Mouse (Mus musculus): ENCODE results near the gene Mrps26. TPM values are rescaled to one million over a fixed set of nuclear protein-coding genes. Genes with fewer than 3 reads are reported as not detected.
"Not testable (repeated sequence)": the region's sequence is repeated elsewhere in the genome, so short reads cannot be mapped to it uniquely, and the experiment has no call there.

Gene Mrps26
- polyA plus RNA-seq, 1 experiment: 95.9 TPM

DNA sequence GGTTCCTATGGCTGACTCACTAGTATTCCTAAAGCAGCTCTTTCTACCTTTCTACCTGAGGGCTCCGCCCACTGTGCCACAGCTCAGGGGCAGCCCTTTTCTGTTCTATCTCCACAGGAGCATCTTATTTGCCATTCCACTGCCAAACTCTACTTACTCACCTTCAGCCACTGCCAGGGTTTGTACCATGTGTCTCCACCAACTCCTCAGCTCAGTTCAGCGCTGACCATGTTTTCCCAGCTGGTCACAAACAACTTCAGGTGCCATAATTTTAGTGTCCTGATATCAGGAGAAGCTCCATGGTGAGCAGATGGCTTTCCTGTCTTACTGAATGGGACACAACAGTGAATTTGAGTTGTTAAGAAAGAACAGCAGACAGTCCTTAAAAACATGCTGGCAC, 6.1 kb upstream of the Mrps26 start:
- H3K27me3 ChIP-seq (ENCODE audit: control insufficient read depth, insufficient read depth, low read length): no peaks in the 10 kb centered on the region
- no peak for TF ChIP-seq POLR2A (IDR thresholded peaks at IDR 0.05; ENCODE audit: borderline replicate concordance, insufficient read depth, low read length)
- TF ChIP-seq CTCF (IDR thresholded peaks at IDR 0.05; ENCODE audit: borderline replicate concordance, insufficient read depth, low read depth, low read length): no peak
- no peak overlapping the region for H3K27ac ChIP-seq (ENCODE audit: insufficient read depth, low read length)
- WGBS: 92% methylated on average over 2 of the region's 2 CpGs
- H3K4me1 ChIP-seq (ENCODE audit: control insufficient read depth, insufficient read depth, low read length): no peaks in the 10 kb centered on the region
- no peak overlapping the region for H3K4me3 ChIP-seq (replicated peaks; ENCODE audit: insufficient read depth, low read depth, low read length)
- peak; percentile 22 to 72 for DNase-seq

DNA sequence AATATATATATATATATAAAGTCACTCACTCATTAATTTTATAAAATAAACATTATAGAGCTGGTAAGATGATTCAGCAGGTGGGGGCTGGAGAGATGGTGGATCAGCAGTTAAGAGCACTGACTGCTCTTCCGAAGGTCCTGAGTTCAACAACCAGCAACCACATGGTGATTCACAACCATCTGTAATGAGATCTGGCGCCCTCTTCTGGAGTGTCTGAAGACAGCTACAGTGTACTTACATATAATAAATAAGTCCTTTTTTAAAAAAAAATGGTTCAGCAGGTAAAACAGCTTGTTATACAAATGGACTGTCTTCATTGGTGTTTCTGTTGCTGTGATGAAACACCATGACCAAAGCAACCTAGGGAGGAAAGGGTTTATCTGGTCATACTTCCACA, 5.5 kb upstream of the Mrps26 start:
- DNase-seq: no peak
- Histone ChIP-seq H3K27ac (ENCODE audit: insufficient read depth, low read length) (no peak overlapping the region), H3K4me3 (replicated peaks; ENCODE audit: insufficient read depth, low read depth, low read length) (no peak overlapping the region), H3K27me3 (ENCODE audit: control insufficient read depth, insufficient read depth, low read length) (no peaks in the 10 kb centered on the region), H3K4me1 (ENCODE audit: control insufficient read depth, insufficient read depth, low read length) (no peaks in the 10 kb centered on the region)
- WGBS: 65% methylated on average over 2 of the region's 2 CpGs
- TF ChIP-seq CTCF (IDR thresholded peaks at IDR 0.05; ENCODE audit: borderline replicate concordance, insufficient read depth, low read depth, low read length) (no peak), POLR2A (IDR thresholded peaks at IDR 0.05; ENCODE audit: borderline replicate concordance, insufficient read depth, low read length) (no peak)

DNA sequence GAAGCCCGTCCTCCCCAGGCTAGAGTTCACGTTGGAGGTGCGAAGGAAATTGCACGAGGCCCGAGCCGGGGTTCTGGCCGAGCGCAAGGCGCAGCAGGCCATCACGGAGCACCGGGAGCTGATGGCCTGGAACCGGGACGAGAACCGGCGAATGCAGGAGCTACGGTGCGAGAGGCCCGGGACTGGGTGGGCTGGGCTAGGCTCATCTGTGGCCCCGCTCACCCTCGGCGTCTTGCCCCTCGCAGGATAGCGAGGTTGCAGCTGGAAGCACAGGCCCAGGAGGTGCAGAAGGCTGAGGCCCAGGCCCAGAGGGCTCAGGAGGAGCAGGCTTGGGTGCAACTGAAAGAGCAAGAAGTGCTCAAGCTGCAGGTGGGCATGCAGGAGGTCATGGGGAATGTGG, 521 bp downstream of the Mrps26 start:
- TF ChIP-seq POLR2A (IDR thresholded peaks at IDR 0.05; ENCODE audit: borderline replicate concordance, insufficient read depth, low read length): no peak
- TF ChIP-seq CTCF (IDR thresholded peaks at IDR 0.05; ENCODE audit: borderline replicate concordance, insufficient read depth, low read depth, low read length): no peak
- H3K27me3 ChIP-seq (ENCODE audit: control insufficient read depth, insufficient read depth, low read length): no peaks in the 10 kb centered on the region
- H3K4me3 ChIP-seq (replicated peaks; ENCODE audit: insufficient read depth, low read depth, low read length): peak overlapping the region; percentile 79
- no peak for DNase-seq
- H3K27ac ChIP-seq (ENCODE audit: insufficient read depth, low read length): peak overlapping the region; percentile 49
- WGBS: under 1% methylated on average over 23 of the region's 23 CpGs
- peaks cover 7% of the 10 kb centered on the region for H3K4me1 ChIP-seq (ENCODE audit: control insufficient read depth, insufficient read depth, low read length)

DNA sequence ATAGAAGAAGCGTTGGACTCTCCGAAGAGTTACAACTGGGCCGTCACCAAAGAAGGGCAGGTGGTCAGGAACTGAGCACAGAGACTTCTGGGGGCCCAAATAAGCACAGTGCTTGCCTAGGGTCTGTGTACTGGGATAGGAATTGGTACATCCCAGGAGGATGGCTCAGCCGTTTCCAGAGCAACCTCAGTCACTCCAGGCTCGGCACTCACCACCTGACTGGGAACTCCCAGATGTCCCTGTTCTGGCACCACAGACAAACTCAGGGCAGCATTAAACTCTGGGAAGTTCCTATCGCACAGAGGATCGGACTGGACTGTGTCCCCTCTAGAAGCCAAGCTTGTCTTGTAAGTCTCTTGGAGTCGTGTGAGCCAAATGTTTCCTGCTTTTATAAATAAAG, 1.4 kb downstream of the Mrps26 start:
- 50% methylated on average over 8 of the region's 8 CpGs for WGBS
- H3K27ac ChIP-seq (ENCODE audit: insufficient read depth, low read length): no peak overlapping the region
- H3K4me3 ChIP-seq (replicated peaks; ENCODE audit: insufficient read depth, low read depth, low read length): peak overlapping the region; percentile 79
- TF ChIP-seq CTCF (IDR thresholded peaks at IDR 0.05; ENCODE audit: borderline replicate concordance, insufficient read depth, low read depth, low read length) (no peak), POLR2A (IDR thresholded peaks at IDR 0.05; ENCODE audit: borderline replicate concordance, insufficient read depth, low read length) (no peak)
- no peaks in the 10 kb centered on the region for H3K27me3 ChIP-seq (ENCODE audit: control insufficient read depth, insufficient read depth, low read length)
- DNase-seq: no peak
- H3K4me1 ChIP-seq (ENCODE audit: control insufficient read depth, insufficient read depth, low read length): peaks cover 7% of the 10 kb centered on the region

DNA sequence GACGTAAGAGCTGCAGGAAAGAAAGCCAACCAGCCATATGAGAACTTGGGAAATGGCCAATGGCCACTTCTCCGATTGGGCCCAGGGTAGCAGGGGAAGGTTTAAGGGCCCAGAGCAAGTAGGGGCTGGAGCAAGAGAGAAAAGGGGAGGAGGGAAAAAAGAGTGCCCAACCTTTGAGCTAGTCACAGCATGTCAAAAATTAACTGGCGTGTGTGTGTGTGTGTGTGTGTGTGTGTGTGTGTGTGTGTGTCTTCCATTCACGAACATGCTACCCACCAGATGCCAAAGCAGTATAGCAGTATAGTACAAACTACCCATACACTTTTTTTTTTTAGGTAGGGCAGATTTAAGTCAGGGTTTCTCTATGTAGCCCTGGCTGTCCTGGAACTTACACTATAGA, 5.4 kb downstream of the Mrps26 start:
- Histone ChIP-seq H3K4me1 (ENCODE audit: control insufficient read depth, insufficient read depth, low read length) (peaks cover 7% of the 10 kb centered on the region), H3K27ac (ENCODE audit: insufficient read depth, low read length) (no peak overlapping the region), H3K27me3 (ENCODE audit: control insufficient read depth, insufficient read depth, low read length) (no peaks in the 10 kb centered on the region), H3K4me3 (replicated peaks; ENCODE audit: insufficient read depth, low read depth, low read length) (no peak overlapping the region)
- DNase-seq: no peak
- 24% methylated on average over 4 of the region's 4 CpGs for WGBS
- no peak for TF ChIP-seq CTCF (IDR thresholded peaks at IDR 0.05; ENCODE audit: borderline replicate concordance, insufficient read depth, low read depth, low read length)
- no peak for TF ChIP-seq POLR2A (IDR thresholded peaks at IDR 0.05; ENCODE audit: borderline replicate concordance, insufficient read depth, low read length)

DNA sequence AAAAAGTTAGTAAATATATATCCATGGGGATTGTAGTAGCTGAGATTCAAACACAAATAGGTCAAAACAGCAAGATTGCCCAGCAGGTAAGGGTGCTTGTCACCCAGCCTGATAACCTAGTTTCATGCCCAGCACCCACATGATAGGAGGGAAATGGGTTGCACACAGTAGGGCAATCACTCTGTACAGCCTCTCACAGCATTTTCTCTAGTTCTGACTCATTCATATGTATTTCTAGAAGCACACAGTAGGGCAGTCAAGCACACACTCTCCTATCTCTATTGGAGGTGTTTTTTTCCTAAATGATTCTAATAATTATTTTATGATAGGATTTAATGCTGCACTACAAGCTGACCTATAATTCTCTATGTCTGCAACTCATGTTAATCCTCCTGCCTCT, 6.4 kb downstream of the Mrps26 start:
- Histone ChIP-seq H3K4me1 (ENCODE audit: control insufficient read depth, insufficient read depth, low read length) (peaks cover 2% of the 10 kb centered on the region), H3K27me3 (ENCODE audit: control insufficient read depth, insufficient read depth, low read length) (no peaks in the 10 kb centered on the region), H3K27ac (ENCODE audit: insufficient read depth, low read length) (no peak overlapping the region), H3K4me3 (replicated peaks; ENCODE audit: insufficient read depth, low read depth, low read length) (no peak overlapping the region)
- TF ChIP-seq CTCF (IDR thresholded peaks at IDR 0.05; ENCODE audit: borderline replicate concordance, insufficient read depth, low read depth, low read length): no peak
- no peak for DNase-seq

DNA sequence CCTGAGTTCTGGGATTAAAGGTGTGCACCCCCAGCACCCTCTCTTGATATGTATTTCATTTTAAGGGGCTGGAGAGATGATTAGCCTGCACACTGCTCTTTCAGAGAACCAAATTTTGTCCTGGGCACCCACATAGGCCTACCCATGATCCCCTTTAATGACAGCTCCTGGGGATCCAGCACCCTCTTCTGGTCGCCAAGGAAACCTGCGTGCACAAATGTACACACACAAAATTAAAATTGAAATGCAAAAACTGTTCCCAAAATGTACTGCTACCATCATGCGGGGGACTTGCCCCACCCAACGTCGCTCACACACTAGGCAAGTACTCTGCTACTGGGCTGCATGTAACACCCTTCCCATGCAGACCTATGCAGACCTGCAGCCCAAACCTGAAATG, 11.4 kb downstream of the Mrps26 start:
- H3K27me3 ChIP-seq (ENCODE audit: control insufficient read depth, insufficient read depth, low read length): no peaks in the 10 kb centered on the region
- TF ChIP-seq CTCF (IDR thresholded peaks at IDR 0.05; ENCODE audit: borderline replicate concordance, insufficient read depth, low read depth, low read length) (0 out of 2 replicates have a peak, but pooled peaks have one; percentile 6), POLR2A (IDR thresholded peaks at IDR 0.05; ENCODE audit: borderline replicate concordance, insufficient read depth, low read length) (no peak)
- WGBS: 87% methylated on average over 5 of the region's 5 CpGs
- no peak for DNase-seq
- peaks cover 9% of the 10 kb centered on the region; the same call in 1 of the 2 replicates for H3K4me1 ChIP-seq (ENCODE audit: control insufficient read depth, insufficient read depth, low read length)
- no peak overlapping the region for H3K27ac ChIP-seq (ENCODE audit: insufficient read depth, low read length)
- no peak overlapping the region for H3K4me3 ChIP-seq (replicated peaks; ENCODE audit: insufficient read depth, low read depth, low read length)

DNA sequence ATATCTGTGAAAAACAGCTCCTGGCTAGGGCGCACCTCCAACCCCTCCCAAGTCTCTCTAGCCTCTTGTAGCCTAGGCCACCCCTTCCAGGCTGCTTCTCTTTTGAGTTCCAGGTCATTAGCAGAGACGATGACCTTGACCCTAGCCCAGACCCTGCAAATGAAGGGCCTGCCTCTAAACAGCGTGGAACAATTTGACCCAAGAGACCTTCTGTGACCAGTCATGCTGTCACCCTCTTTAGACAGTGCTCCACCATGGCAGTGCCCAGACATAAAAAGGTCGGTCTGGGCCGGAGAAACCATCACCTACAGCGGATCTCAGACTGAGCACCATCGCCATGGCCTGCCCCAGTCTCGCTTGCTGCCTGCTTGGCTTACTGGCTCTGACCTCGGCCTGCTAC, 12.3 kb downstream of the Mrps26 start, which contains the start of gene Oxt:
Gene Oxt (plus strand): TSS at position 301 of the 400 bp plus-strand sequence.
- Histone ChIP-seq H3K4me3 (replicated peaks; ENCODE audit: insufficient read depth, low read depth, low read length) (peak within 1 kb of the TSS; percentile 11), H3K27me3 (ENCODE audit: control insufficient read depth, insufficient read depth, low read length) (no peaks in the 10 kb centered on the region; the same call in 1 of the 2 replicates), H3K4me1 (ENCODE audit: control insufficient read depth, insufficient read depth, low read length) (peaks cover 9% of the 10 kb centered on the region; the same call in 1 of the 2 replicates), H3K27ac (ENCODE audit: insufficient read depth, low read length) (no peak within 1 kb of the TSS)
- DNase-seq: no peak
- TF ChIP-seq CTCF (IDR thresholded peaks at IDR 0.05; ENCODE audit: borderline replicate concordance, insufficient read depth, low read depth, low read length): no peak
- no peak for TF ChIP-seq POLR2A (IDR thresholded peaks at IDR 0.05; ENCODE audit: borderline replicate concordance, insufficient read depth, low read length)
- WGBS: 77% methylated on average over 9 of the region's 9 CpGs

DNA sequence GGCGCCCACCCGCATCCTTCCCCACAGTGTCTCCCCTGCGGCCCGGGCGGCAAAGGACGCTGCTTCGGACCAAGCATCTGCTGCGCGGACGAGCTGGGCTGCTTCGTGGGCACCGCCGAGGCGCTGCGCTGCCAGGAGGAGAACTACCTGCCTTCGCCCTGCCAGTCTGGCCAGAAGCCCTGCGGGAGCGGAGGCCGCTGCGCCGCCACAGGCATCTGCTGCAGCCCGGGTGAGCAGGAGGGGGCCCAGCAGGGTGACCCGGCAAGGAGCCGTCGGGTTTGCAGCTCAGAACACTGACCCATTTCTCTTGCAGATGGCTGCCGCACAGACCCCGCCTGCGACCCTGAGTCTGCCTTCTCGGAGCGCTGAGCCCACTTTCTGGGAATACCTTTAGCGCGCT, 13.0 kb downstream of the Mrps26 start:
- not testable (repeated sequence) for H3K27ac ChIP-seq (ENCODE audit: insufficient read depth, low read length); H3K27me3 ChIP-seq (ENCODE audit: control insufficient read depth, insufficient read depth, low read length)
- Histone ChIP-seq H3K4me1 (ENCODE audit: control insufficient read depth, insufficient read depth, low read length) (peaks cover 13% of the 10 kb centered on the region; the same call in 1 of the 2 replicates), H3K4me3 (replicated peaks; ENCODE audit: insufficient read depth, low read depth, low read length) (peak overlapping the region; percentile 11)
- DNase-seq: peak; percentile 57 to 65
- 3% methylated on average over 32 of the region's 32 CpGs for WGBS
